Mouse (Mus musculus) cortical plate, adult 2 months (tissue): ENCODE measurements at regions not wholly inside any gene's neighbourhood (a gene's known extent, or its start where the extent isn't known, plus 50 kb on each side); places are given as distances from the start of the nearest gene placed in this dataset.

Experiments used
- H3K27ac ChIP-seq: fragments of 200-500 bp; 2 replicates; pipeline ENCODE4 v1.5.1; 2012; ENCODE audit warnings: low read length, control low read depth, inconsistent platforms; ENCODE audit not compliant: insufficient read depth
- H3K4me1 ChIP-seq: fragments of 200-500 bp; 2 replicates; pipeline ENCODE4 v1.6.1; 2011; ENCODE audit warnings: low read length; ENCODE audit not compliant: control insufficient read depth, insufficient read depth
- H3K4me3 ChIP-seq: fragments of 200-500 bp; 2 replicates; pipeline ENCODE4 v1.5.1; 2011; ENCODE audit warnings: mild to moderate bottlenecking, low read length, control low read depth; ENCODE audit not compliant: insufficient read depth
- CTCF ChIP-seq: fragments of 200-500 bp; IDR thresholded peaks from 2 replicates; pipeline ENCODE4 v1.5.1; 2011; ENCODE audit warnings: mild to moderate bottlenecking, control low read depth, low read length; ENCODE audit not compliant: insufficient read depth; ENCODE audit errors: extremely low read depth
- POLR2A ChIP-seq: fragments of 200-500 bp; IDR thresholded peaks from 2 replicates; pipeline ENCODE4 v1.6.1; 2011; ENCODE audit warnings: mild to moderate bottlenecking, low read length, control low read depth; ENCODE audit not compliant: insufficient read depth; ENCODE audit errors: extremely low read depth

DNA sequence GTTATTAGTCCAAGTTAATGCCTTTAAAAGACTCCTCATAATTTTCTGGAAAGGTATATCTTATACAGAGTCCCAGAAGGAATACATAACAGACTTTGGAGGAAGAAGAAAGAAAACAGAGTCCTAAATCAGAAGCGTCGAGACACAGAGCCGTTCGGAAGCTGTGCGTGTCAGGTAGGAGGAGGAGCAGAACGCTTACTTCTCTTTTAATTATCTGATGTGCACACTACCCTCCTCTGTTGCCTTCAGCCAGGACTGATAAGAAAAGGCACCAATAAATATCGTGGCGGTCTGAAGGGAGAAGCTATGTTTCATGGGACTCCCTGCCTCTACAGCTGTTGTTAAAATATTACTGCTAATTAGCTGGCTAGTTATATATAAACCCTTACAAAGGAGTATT lies 296.2 kb downstream of the Dhx15 start:
- Histone ChIP-seq H3K27ac (no peak overlapping the region), H3K4me1 (peaks cover 1% of the 10 kb centered on the region; the same call in 1 of the 2 replicates), H3K4me3 (no peak overlapping the region)
- TF ChIP-seq POLR2A (no peak), CTCF (no peak)

DNA sequence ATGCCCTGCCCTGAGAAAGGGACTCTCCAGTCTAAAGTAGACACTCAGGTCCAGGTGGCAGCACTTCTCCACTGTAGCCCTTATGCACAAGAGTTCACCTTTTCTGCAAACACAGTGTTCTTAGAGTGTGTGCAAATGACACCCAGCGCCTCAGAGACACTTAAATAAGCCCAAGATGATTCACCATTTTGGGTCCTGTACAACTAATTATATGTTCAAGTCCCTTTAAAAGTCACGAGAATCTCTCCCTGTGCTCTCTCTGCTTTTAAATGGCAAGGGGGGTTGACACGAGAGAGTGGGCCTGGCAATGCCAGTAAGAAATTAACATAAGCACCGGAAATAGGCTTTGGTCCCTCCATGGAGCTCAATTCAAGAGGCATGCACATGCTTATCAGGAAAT lies 299.0 kb downstream of the Dhx15 start:
- Histone ChIP-seq H3K27ac (no peak overlapping the region), H3K4me1 (peaks cover 3% of the 10 kb centered on the region), H3K4me3 (no peak overlapping the region)
- TF ChIP-seq POLR2A (no peak), CTCF (no peak)

DNA sequence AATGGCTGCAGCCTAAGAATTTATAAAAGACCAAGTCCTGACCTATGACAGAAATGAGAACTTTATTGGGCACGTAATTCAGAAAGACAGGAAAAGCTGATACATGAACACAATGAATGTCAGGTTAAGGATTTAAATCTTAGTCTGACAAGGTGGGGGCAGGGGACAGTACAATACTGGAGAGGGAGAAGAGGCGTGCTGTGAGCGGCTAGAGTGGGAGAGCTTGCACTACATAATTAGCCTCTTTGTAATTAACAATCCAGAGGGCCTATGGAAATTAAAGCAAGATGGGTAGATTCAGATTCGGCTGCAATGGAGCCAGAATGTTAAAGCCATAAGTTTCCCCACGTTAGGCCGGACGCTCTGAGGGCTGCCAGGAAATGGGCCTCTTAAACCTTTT lies 301.9 kb downstream of the Dhx15 start:
- no peak overlapping the region for H3K4me3 ChIP-seq
- H3K4me1 ChIP-seq, result peaks cover 3% of the 10 kb centered on the region
- TF ChIP-seq POLR2A (no peak), CTCF (no peak)
- no peak overlapping the region for H3K27ac ChIP-seq

DNA sequence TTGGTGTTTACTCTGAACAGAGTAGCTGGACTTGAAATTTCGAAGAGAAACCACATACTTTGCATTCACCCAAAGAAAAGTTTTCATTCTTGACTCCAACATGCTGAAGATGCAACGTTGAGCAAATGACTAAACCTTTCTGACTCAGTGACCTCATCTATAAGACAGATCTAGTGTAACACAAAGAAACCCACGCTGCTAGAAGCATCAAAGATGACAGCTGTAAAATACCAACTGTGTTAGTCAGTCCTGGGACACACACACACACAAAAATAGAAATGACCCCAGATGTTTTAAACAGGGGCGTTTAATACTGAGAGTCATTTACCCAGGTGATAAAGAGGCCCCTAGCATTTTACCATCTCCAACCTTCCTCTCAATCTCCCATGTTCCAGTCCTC lies 307.7 kb downstream of the Dhx15 start:
- Histone ChIP-seq H3K4me1 (no peaks in the 10 kb centered on the region), H3K4me3 (no peak overlapping the region), H3K27ac (no peak overlapping the region)
- TF ChIP-seq CTCF (no peak), POLR2A (no peak)

DNA sequence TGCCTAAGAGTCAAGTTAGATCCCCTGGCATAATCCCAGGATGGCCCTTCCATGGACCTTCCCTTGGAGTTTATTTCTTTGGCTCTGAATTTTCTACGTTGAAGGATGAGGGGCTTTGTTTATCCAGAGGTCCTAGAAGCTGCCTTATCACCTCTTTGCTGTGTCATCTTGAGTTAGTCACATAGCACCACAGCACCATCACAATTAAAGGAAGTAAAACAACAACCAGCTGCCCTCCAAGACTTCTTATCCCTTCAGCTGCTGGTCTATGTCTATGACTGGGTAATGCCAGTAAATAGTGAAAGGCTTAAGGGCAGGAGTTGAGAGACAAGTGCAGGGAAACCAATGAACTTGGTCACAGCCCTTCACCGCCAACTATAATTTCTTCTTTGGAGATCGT lies 308.1 kb downstream of the Dhx15 start:
- TF ChIP-seq CTCF (no peak), POLR2A (no peak)
- Histone ChIP-seq H3K27ac (no peak overlapping the region), H3K4me1 (no peaks in the 10 kb centered on the region), H3K4me3 (no peak overlapping the region)

DNA sequence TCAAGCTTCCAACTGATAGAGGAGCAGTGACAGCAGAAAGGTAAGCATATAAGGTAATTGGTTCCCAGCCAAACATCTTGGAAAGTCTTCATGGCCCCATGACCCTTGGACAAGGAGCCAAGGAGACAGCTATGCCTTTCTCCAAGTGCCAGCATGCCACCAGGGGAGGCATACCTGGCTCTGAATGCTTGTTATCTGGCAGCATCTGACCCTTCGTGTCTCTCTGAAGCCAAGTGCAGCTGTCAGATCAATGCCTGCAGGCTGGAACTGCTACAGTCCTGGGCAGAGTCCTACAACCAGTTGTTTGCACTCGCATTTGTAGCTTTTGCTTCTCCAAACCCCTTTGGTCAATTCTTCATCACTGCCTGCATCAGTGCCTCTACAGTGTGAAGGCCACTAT lies 309.3 kb upstream of the Ppargc1a start:
- TF ChIP-seq POLR2A (no peak), CTCF (no peak)
- Histone ChIP-seq H3K27ac (no peak overlapping the region), H3K4me1 (no peaks in the 10 kb centered on the region), H3K4me3 (no peak overlapping the region)

DNA sequence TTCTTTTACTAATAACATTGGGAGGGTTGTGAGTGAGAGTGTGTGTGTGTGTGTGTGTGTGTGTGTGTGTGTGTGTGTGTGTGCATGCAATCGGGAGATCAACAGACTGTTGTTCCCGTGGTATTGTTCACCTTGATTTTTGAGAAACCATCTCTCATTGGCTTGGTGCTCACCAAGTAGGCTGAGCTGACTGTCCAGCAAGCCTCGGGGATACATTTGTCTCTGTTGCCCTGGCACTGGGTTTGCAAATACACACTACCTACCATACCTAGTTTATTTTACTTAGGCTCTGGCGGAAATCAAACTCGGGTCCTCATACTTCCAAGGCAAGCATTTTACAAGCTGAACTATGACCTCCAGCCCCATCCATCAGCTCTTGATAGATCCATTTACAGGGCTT lies 306.0 kb upstream of the Ppargc1a start:
- H3K4me3 ChIP-seq, result no peak overlapping the region
- no peak overlapping the region for H3K27ac ChIP-seq
- H3K4me1 ChIP-seq, result no peaks in the 10 kb centered on the region
- TF ChIP-seq POLR2A, result no peak
- no peak for TF ChIP-seq CTCF

DNA sequence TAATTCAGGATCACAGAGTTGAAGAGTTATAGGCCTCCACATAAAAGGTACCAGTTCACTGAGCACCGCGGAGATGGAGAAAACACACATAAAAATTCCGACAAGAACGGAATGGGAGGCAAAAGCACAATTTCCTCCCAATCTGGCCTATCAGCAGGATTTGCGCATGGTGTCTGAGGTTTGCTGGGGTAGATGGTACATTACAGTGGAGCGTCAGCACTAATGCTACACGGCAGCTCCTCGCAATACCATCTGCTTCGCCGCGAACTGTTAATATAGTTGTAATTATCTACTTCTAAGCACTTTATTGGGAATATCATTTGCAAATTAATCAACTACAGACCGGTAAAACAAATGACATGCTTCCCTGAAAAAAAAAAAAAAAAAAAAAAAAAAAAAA lies 304.2 kb upstream of the Ppargc1a start:
- Histone ChIP-seq H3K27ac (no peak overlapping the region), H3K4me1 (no peaks in the 10 kb centered on the region), H3K4me3 (no peak overlapping the region)
- no peak for TF ChIP-seq CTCF

DNA sequence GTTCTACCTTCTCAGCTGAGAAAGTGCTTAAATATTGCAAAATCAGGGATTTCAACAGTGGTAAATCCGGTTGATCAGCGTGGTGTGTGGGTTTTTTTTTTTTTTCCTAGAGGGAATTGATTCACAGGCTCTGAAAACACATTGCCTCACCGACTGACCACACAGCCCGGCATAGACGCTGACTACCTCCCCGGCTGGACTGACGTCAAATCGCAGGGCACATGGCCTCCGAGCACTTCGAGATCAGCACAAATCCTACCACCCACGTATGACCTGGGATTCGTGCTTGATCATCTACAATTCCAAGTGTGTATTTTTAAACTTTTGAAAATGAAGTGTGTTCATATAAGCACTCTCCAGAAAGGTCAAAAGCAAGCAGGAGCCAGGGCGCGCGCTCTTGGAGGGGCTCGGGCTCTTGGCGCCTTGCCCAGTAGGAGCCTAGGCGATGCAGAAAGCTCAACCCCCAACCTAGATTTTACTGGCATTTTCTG lies 300.7 kb upstream of the Ppargc1a start:
- Histone ChIP-seq H3K4me3 (no peak overlapping the region), H3K27ac (no peak overlapping the region), H3K4me1 (no peaks in the 10 kb centered on the region)
- TF ChIP-seq POLR2A, result no peak
- TF ChIP-seq CTCF, result no peak

DNA sequence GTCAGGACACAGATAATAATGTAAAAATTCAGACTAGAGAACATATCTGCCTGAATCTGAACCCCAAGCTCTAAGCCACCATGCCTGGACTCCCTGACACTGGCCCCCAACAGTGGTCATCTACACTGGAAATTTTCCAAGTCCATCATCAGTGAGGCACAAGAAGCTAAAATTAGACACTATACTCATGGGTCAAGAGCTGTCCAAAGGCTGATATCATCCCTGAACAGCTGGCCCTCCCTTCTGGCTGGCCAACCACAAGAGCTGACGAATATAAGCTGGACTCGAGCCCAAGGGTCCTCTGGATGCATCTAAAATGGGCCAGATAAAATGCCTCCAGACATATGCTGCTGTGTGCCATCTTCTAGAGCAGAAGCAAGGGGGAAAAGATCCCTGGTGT lies 298.5 kb upstream of the Ppargc1a start:
- Histone ChIP-seq H3K4me1 (no peaks in the 10 kb centered on the region), H3K27ac (no peak overlapping the region), H3K4me3 (no peak overlapping the region)
- TF ChIP-seq POLR2A (no peak), CTCF (no peak)

DNA sequence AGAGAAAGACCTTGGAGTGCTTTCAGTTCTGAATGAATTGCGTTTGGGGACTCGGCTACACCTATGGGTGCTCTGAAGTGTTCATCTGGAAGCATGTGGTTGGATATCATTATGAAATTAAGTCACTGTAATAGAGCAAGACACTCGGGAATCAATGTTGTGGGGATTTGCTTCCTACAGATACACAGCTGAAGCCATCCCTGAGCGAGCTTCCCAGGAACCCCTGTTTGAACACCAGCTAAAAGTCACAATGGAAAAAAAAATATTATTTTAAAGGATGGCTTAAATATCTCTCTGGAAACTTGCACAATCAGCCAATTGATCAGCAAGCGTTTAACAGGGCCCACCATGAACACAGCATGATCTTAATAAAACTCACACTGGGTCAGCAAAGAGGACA lies 293.0 kb upstream of the Ppargc1a start:
- H3K4me3 ChIP-seq, result no peak overlapping the region
- H3K4me1 ChIP-seq, result no peaks in the 10 kb centered on the region
- H3K27ac ChIP-seq, result no peak overlapping the region
- TF ChIP-seq CTCF (no peak), POLR2A (no peak)
